Mouse (Mus musculus) intestine, embryonic 14.5 days (tissue): ENCODE measurements at regions not wholly inside any gene's neighbourhood (a gene's known extent, or its start where the extent isn't known, plus 50 kb on each side); places are given as distances from the start of the nearest gene placed in this dataset.

Experiments used
- ATAC-seq: fragments of 200-750 bp; cut with Nextera tagmentation; replicated peaks from 2 replicates; pipeline ENCODE4 v1.8.0; 2017; ENCODE audit warnings: low read depth, moderate number of reproducible peaks, moderate TSS enrichment, moderate library complexity; ENCODE audit not compliant: low FRiP score, low TSS enrichment
- DNase-seq: peaks from one replicate; pipeline ENCODE4 v3.0.0-alpha.2; 2018; ENCODE audit warnings: low spot score
- H3K27ac ChIP-seq: fragments of 300-500 bp; sonication (generic); 2 replicates; pipeline ENCODE4 v1.5.1; 2014; ENCODE audit warnings: low read depth, mild to moderate bottlenecking, control low read depth
- H3K27me3 ChIP-seq: fragments of 300-500 bp; sonication (generic); replicated peaks from 2 replicates; pipeline ENCODE4 v1.6.1; 2014; ENCODE audit warnings: low read length, control low read depth; ENCODE audit not compliant: control insufficient read depth, insufficient read depth
- H3K36me3 ChIP-seq: fragments of 300-500 bp; sonication (generic); 2 replicates; pipeline ENCODE4 v1.6.1; 2014; ENCODE audit warnings: low read length, control low read depth; ENCODE audit not compliant: control insufficient read depth, insufficient read depth
- H3K4me1 ChIP-seq: fragments of 300-500 bp; sonication (generic); replicated peaks from 2 replicates; pipeline ENCODE4 v1.6.1; 2014; ENCODE audit warnings: low read length, control low read depth, mixed read lengths; ENCODE audit not compliant: control insufficient read depth, insufficient read depth
- H3K4me2 ChIP-seq: fragments of 300-500 bp; sonication (generic); 2 replicates; pipeline ENCODE4 v1.6.1; 2014; ENCODE audit warnings: low read length
- H3K4me3 ChIP-seq: fragments of 300-500 bp; sonication (generic); 2 replicates; pipeline ENCODE4 v1.5.1; 2014; ENCODE audit warnings: low read depth, low read length, control low read depth, mixed read lengths
- H3K9ac ChIP-seq: fragments of 300-500 bp; sonication (generic); 2 replicates; pipeline ENCODE4 v1.6.1; 2014; ENCODE audit warnings: mild to moderate bottlenecking, low read length
- H3K9me3 ChIP-seq: fragments of 300-500 bp; sonication (generic); 2 replicates; pipeline ENCODE4 v1.6.1; 2016; ENCODE audit warnings: low read length, control low read depth; ENCODE audit not compliant: control insufficient read depth
- WGBS: fragments of 180-500 bp; shearing (Covaris S2); extraction: QIAGEN DNeasy Blood & Tissue Kit; methylation state at CpG from one replicate; pipeline ENCODE4 v1.1.7; 2014; 5-methylcytosine and 5-hydroxymethylcytosine counted together

- Histone ChIP-seq H3K4me3 (no peak overlapping the region), H3K27ac (no peak overlapping the region), H3K36me3 (no peaks in the 10 kb centered on the region), H3K27me3 (no peaks in the 10 kb centered on the region), H3K9ac (no peak overlapping the region), H3K4me1 (0 out of 2 replicates have a peak, but pooled peaks cover 3% of the 10 kb centered on the region), H3K9me3 (peaks cover 4% of the 10 kb centered on the region; the same call in 1 of the 2 replicates), H3K4me2 (no peak overlapping the region)
- ATAC-seq = no peak
- 60% methylated on average over 7 of the region's 7 CpGs for WGBS
- no peak for DNase-seq
Measured at GRCm38 (mm10) chr5:148768346-148768745, 160.8 kb downstream of the Katnal1 start.

DNA sequence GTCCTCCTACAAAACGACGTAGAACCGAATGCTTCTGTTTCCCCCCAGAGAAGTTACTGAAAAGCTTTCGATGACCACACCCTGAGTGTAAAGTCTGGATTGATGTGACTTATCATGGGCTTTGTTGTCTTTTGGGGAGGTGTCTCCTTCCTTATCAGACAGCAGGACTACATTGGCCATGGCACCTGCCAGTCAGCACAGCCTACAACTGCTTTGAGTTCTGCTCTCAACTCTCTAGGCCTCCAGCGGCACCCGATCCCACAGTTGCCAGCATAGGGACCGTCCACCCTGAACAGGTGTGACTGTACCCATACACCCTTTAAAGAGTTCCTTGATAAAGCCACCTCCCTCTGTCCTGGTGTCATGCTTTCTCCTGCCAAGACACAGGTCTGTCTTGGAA lies 163.1 kb downstream of the Katnal1 start:
- Histone ChIP-seq H3K4me3 (no peak overlapping the region), H3K36me3 (no peaks in the 10 kb centered on the region), H3K27ac (no peak overlapping the region), H3K9ac (no peak overlapping the region), H3K9me3 (peaks cover 4% of the 10 kb centered on the region; the same call in 1 of the 2 replicates), H3K4me1 (0 out of 2 replicates have a peak, but pooled peaks cover 1% of the 10 kb centered on the region), H3K4me2 (no peak overlapping the region), H3K27me3 (no peaks in the 10 kb centered on the region)
- DNase-seq (no peak), ATAC-seq (peak; percentile 48; the same call in 1 of the 2 replicates)
- 76% methylated on average over 7 of the region's 7 CpGs for WGBS

- H3K36me3 ChIP-seq = no peaks in the 10 kb centered on the region
- no peak overlapping the region for H3K27ac ChIP-seq
- ATAC-seq = no peak
- peaks cover 3% of the 10 kb centered on the region; the same call in 1 of the 2 replicates for H3K9me3 ChIP-seq
- H3K9ac ChIP-seq = no peak overlapping the region
- H3K4me3 ChIP-seq = no peak overlapping the region
- WGBS = 77% methylated on average over 9 of the region's 9 CpGs
- no peaks in the 10 kb centered on the region for H3K4me1 ChIP-seq
- no peak for DNase-seq
- H3K4me2 ChIP-seq = no peak overlapping the region
- H3K27me3 ChIP-seq = no peaks in the 10 kb centered on the region
Measured at GRCm38 (mm10) chr5:148760108-148760507, 169.0 kb downstream of the Katnal1 start.

DNA sequence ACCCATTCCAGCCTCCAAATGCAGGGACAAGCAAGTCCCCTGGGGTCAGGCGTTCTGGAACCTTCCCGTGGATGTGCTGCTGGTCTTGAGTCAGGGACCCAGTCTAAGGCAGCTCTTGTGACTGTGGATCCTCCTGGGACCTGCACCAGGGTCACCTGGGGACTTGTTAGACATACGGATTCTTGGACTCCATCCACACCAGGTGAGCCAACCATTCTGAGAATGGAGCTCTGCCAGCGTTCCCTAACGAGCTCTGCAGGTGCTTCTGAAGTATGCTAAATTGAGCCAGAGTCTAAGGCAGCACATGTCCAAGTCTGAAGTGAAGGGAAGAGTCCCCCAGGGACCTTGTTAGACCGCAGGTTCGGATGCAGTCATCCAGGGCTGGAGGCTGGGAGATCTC lies 170.3 kb downstream of the Katnal1 start:
- 88% methylated on average over 7 of the region's 7 CpGs for WGBS
- Histone ChIP-seq H3K36me3 (no peaks in the 10 kb centered on the region), H3K4me3 (no peak overlapping the region), H3K9ac (no peak overlapping the region), H3K27me3 (no peaks in the 10 kb centered on the region), H3K27ac (no peak overlapping the region), H3K4me2 (no peak overlapping the region), H3K9me3 (peaks cover 6% of the 10 kb centered on the region; the same call in 1 of the 2 replicates), H3K4me1 (no peaks in the 10 kb centered on the region)
- ATAC-seq = no peak
- DNase-seq = no peak

GRCm38 (mm10) chr5:148757715-148758114 lies 171.4 kb downstream of the Katnal1 start:
- Histone ChIP-seq H3K9ac (no peak overlapping the region), H3K4me1 (no peaks in the 10 kb centered on the region), H3K9me3 (peaks cover 6% of the 10 kb centered on the region; the same call in 1 of the 2 replicates), H3K36me3 (no peaks in the 10 kb centered on the region), H3K27ac (no peak overlapping the region), H3K4me2 (no peak overlapping the region), H3K4me3 (no peak overlapping the region), H3K27me3 (no peaks in the 10 kb centered on the region)
- WGBS = 53% methylated on average over 5 of the region's 5 CpGs
- ATAC-seq = no peak
- DNase-seq = no peak

DNA sequence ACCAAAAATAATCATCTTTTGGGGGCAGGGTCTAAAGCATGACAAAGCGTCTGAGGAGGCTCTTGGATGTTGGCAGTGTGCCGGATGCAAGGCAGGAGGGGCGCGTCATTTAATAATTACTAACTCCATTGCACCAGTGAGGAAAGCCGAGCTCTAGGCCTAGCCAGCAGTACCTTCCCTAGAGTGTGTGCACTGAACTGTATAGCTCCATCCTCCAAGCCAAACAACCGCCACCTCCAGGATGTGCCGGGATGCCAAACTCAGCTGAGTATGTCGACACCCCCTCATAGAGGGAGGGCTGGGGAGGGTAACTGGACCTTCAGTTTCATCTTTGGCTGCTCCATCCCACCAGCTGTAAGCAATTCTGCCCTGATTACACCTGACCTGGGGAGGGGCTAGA lies 171.9 kb downstream of the Katnal1 start:
- DNase-seq (no peak), ATAC-seq (no peak)
- no peak overlapping the region for H3K4me2 ChIP-seq
- no peaks in the 10 kb centered on the region for H3K4me1 ChIP-seq
- no peak overlapping the region for H3K9ac ChIP-seq
- H3K36me3 ChIP-seq = no peaks in the 10 kb centered on the region
- no peak overlapping the region for H3K27ac ChIP-seq
- WGBS = 68% methylated on average over 8 of the region's 8 CpGs
- no peaks in the 10 kb centered on the region for H3K27me3 ChIP-seq
- peaks cover 6% of the 10 kb centered on the region; the same call in 1 of the 2 replicates for H3K9me3 ChIP-seq
- H3K4me3 ChIP-seq = no peak overlapping the region

DNA sequence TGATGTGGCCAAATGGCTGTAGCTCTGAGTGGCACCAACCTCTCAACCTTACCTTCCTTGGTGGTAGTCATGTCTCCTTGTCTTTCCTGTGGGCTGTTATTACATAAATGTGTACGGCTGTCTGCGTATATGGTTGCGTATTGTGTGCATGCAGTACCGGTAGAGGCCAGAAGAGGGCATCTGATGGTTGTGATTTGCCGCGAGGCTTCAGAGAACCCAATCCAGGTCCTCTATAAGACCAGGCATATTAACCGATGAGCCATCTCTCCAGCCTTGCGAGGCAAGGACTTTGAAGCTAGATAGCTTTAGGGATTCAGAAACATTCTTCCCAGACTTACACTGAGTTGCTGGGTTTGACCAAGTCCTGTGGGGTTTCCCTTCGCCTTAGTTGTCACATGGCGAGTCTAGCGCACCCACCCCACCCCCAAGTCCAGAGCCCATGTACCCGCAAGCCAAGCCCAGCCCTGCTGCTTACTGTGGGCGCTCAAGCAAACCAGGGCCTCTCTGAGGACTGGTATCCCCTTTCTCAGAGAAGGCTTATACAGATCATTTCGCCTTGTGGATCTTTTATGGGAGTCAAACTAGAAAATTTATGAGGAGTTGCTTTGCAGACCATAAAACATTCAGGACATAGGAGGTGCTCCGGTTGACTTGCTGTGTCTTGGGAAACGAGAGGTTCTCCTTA lies 172.7 kb downstream of the Katnal1 start:
- H3K4me3 ChIP-seq = no peak overlapping the region
- H3K36me3 ChIP-seq = no peaks in the 10 kb centered on the region
- DNase-seq (no peak), ATAC-seq (no peak)
- H3K9ac ChIP-seq = no peak overlapping the region
- H3K4me1 ChIP-seq = no peaks in the 10 kb centered on the region
- no peak overlapping the region for H3K4me2 ChIP-seq
- WGBS = 78% methylated on average over 16 of the region's 16 CpGs
- no peaks in the 10 kb centered on the region for H3K27me3 ChIP-seq
- peaks cover 6% of the 10 kb centered on the region; the same call in 1 of the 2 replicates for H3K9me3 ChIP-seq
- no peak overlapping the region for H3K27ac ChIP-seq

DNA sequence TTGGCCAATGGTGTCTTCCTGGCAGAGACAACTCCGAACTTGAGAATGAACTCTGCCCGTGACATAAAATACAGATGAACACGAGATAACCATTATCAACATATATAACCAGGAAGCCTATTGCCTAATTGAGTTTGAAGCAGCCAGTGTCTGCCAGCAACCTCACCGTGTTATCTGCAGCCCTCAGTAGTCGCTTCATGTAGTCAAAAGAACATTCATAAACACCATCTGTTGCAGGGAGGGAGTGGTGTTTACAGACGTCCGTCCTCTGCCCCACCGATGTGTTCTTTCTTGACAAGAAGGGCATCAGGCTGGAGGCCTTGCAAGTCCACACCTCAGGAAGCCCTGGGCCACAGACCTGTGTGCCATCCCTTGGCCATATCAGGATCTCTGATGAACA lies 173.3 kb downstream of the Katnal1 start:
- Histone ChIP-seq H3K9me3 (peaks cover 6% of the 10 kb centered on the region; the same call in 1 of the 2 replicates), H3K9ac (no peak overlapping the region), H3K27ac (no peak overlapping the region), H3K36me3 (no peaks in the 10 kb centered on the region), H3K27me3 (no peaks in the 10 kb centered on the region), H3K4me1 (no peaks in the 10 kb centered on the region), H3K4me2 (no peak overlapping the region), H3K4me3 (no peak overlapping the region)
- WGBS = 80% methylated on average over 8 of the region's 8 CpGs
- DNase-seq = no peak
- no peak for ATAC-seq

DNA sequence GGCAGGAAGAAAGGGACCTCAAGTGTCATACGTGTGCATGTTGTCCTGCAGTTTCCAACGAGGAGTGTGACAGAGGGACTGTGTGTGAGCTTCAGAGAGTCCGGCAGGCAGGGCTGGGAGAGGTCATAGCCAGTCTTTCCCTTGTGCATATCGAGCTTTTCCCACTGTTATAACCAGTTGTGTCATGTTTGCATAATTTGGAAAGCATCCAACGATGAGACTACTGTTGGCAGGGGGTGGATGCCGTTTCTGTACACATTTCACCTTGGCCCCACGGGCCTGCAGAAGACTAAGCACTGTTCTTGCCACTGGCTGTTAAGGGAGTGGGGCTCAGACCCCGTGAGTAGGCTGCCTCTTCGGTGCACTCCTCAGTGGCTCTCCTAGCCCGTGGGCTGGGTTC lies 174.2 kb downstream of the Katnal1 start:
- Histone ChIP-seq H3K4me2 (no peak overlapping the region), H3K36me3 (no peaks in the 10 kb centered on the region), H3K27ac (no peak overlapping the region), H3K4me1 (no peaks in the 10 kb centered on the region), H3K9ac (no peak overlapping the region), H3K4me3 (no peak overlapping the region), H3K9me3 (peaks cover 6% of the 10 kb centered on the region; the same call in 1 of the 2 replicates), H3K27me3 (no peaks in the 10 kb centered on the region)
- 52% methylated on average over 10 of the region's 10 CpGs for WGBS
- DNase-seq (no peak), ATAC-seq (no peak)
